Mouse (Mus musculus): ENCODE measurements at regions not wholly inside any gene's neighbourhood (a gene's known extent, or its start where the extent isn't known, plus 50 kb on each side); places are given as distances from the start of the nearest gene placed in this dataset.
A peak's percentile ranks its signal among the peaks of the same experiment; 100 is the strongest.

GRCm38 (mm10) chr2:50827097-50827496 lies 321.8 kb downstream of the Rnd3 start:
- DNase-seq = no peak

- no peak for DNase-seq
Observed at GRCm38 (mm10) chr2:50826537-50826936, 322.4 kb downstream of the Rnd3 start.

- DNase-seq = no peak
Observed at GRCm38 (mm10) chr2:50825626-50826025, 323.3 kb downstream of the Rnd3 start.

- no peak for DNase-seq
Observed at GRCm38 (mm10) chr2:50824782-50825181, 324.1 kb downstream of the Rnd3 start.

GRCm38 (mm10) chr2:50822738-50823137 lies 326.2 kb downstream of the Rnd3 start:
- no peak for DNase-seq

GRCm38 (mm10) chr2:50819305-50819665 lies 329.6 kb downstream of the Rnd3 start:
- DNase-seq = no peak

GRCm38 (mm10) chr2:50818557-50819304 lies 330.2 kb downstream of the Rnd3 start:
- no peak for DNase-seq

- no peak for DNase-seq
Observed at GRCm38 (mm10) chr2:50816364-50816763, 332.5 kb downstream of the Rnd3 start.

GRCm38 (mm10) chr2:50815541-50815940 lies 333.4 kb downstream of the Rnd3 start:
- DNase-seq = no peak

GRCm38 (mm10) chr2:50813568-50814461 lies 335.1 kb downstream of the Rnd3 start:
- no peak for DNase-seq

GRCm38 (mm10) chr2:50812296-50812695 lies 336.6 kb downstream of the Rnd3 start:
- DNase-seq = no peak

- DNase-seq = no peak
Observed at GRCm38 (mm10) chr2:50810336-50811066, 338.4 kb downstream of the Rnd3 start.

- no peak for DNase-seq
Observed at GRCm38 (mm10) chr2:50809823-50810222, 339.1 kb downstream of the Rnd3 start.

GRCm38 (mm10) chr2:50807162-50807960 lies 341.6 kb downstream of the Rnd3 start:
- DNase-seq = no peak

GRCm38 (mm10) chr2:50805645-50806044 lies 343.3 kb downstream of the Rnd3 start:
- no peak for DNase-seq

- no peak for DNase-seq
Observed at GRCm38 (mm10) chr2:50796087-50796486, 352.8 kb downstream of the Rnd3 start.

GRCm38 (mm10) chr2:50793616-50794015 lies 355.3 kb downstream of the Rnd3 start:
- no peak for DNase-seq

- no peak for DNase-seq
Observed at GRCm38 (mm10) chr2:50793067-50793466, 355.8 kb downstream of the Rnd3 start.

GRCm38 (mm10) chr2:50789051-50789651 lies 359.8 kb downstream of the Rnd3 start:
- no peak for DNase-seq

- peak; percentile 15 for DNase-seq
Observed at GRCm38 (mm10) chr2:50772101-50772500, 376.8 kb downstream of the Rnd3 start.

- no peak for DNase-seq
Observed at GRCm38 (mm10) chr2:50759016-50759415, 389.9 kb downstream of the Rnd3 start.

All from heart, postnatal 4 days (tissue).